Mouse (Mus musculus) heart, adult 2 months (tissue): ENCODE data around the gene Krtap1-3. TPM values are rescaled to one million over a fixed set of nuclear protein-coding genes. Genes with fewer than 3 reads are reported as not detected.

Source experiments
- DNase-seq, 2 experiments: peaks; one replicate each; pipeline ENCODE4 v3.0.0; 2021
- H3K27ac ChIP-seq: fragments of 200-600 bp; 2 replicates; pipeline ENCODE4 v1.8.1; 2022
- H3K27me3 ChIP-seq: fragments of 200-500 bp; 2 replicates; pipeline ENCODE4 v1.6.1; 2012; ENCODE audit warnings: mild to moderate bottlenecking, low read length, inconsistent platforms, mixed read lengths; ENCODE audit not compliant: control insufficient read depth, insufficient read depth
- H3K36me3 ChIP-seq: fragments of 200-500 bp; 2 replicates; pipeline ENCODE4 v1.6.1; 2012; ENCODE audit warnings: low read length, inconsistent platforms; ENCODE audit not compliant: control insufficient read depth, insufficient read depth
- H3K4me1 ChIP-seq: fragments of 200-500 bp; 2 replicates; pipeline ENCODE4 v1.6.1; 2011; ENCODE audit warnings: low read length; ENCODE audit not compliant: control insufficient read depth, insufficient read depth
- H3K4me3 ChIP-seq: fragments of 200-600 bp; 2 replicates; pipeline ENCODE4 v1.8.1; 2022
- H3K79me2 ChIP-seq: fragments of 200-500 bp; replicated peaks from 2 replicates; pipeline ENCODE4 v1.6.1; 2012; ENCODE audit warnings: mild to moderate bottlenecking, inconsistent platforms, low read length, moderate library complexity, mixed read lengths; ENCODE audit not compliant: control insufficient read depth, insufficient read depth
- H3K9ac ChIP-seq: fragments of 200-500 bp; 2 replicates; pipeline ENCODE4 v1.6.1; 2012; ENCODE audit warnings: low read depth, mild to moderate bottlenecking, control low read depth, inconsistent platforms, low read length, mixed read lengths
- CTCF ChIP-seq: fragments of 200-600 bp; IDR thresholded peaks from 2 replicates; pipeline ENCODE4 v1.8.1; 2022; ENCODE audit warnings: antibody characterized with exemption, mild to moderate bottlenecking, moderate library complexity
- EP300 ChIP-seq: fragments of 200-500 bp; IDR thresholded peaks from 2 replicates; pipeline ENCODE4 v1.6.1; 2011; ENCODE audit warnings: low read depth, low read length, control low read depth; ENCODE audit not compliant: insufficient read depth
- POLR2A ChIP-seq: fragments of 200-500 bp; IDR thresholded peaks from 2 replicates; pipeline ENCODE4 v1.6.1; 2011; ENCODE audit warnings: mild to moderate bottlenecking, low read depth, low read length, control low read depth; ENCODE audit not compliant: insufficient read depth
- WGBS: fragments of 180-500 bp; shearing (Covaris S2); methylation state at CpG from one replicate; pipeline ENCODE4 v1.1.7; 2018; 5-methylcytosine and 5-hydroxymethylcytosine counted together
- intact Hi-C: fragments of 180-260 bp; cut with DNase I; formaldehyde crosslinking; loops from one replicate; pipeline ENCODE4 v1.15.1; 2025
- long read RNA-seq: library from polyadenylated mRNA; stranded (forward); transcript quantifications from one replicate; pipeline ENCODE4 v2.0.0, GENCODE M21; 2021
- polyA plus RNA-seq: library from polyadenylated mRNA; depleted of rRNA; stranded (reverse); fragments of >200 nt; gene quantifications from 2 replicates; pipeline ENCODE4 v1.2.3, GENCODE M21; 2012; rRNA removed
- total RNA-seq, 2 experiments: library from RNA; stranded (reverse); gene quantifications; 2 replicates each; pipeline ENCODE4 v1.2.3; 2021

Krtap1-3 gene
- total RNA-seq: not detected
- polyA plus RNA-seq: not detected in 2 replicates
- long read RNA-seq: 0 reads

DNA sequence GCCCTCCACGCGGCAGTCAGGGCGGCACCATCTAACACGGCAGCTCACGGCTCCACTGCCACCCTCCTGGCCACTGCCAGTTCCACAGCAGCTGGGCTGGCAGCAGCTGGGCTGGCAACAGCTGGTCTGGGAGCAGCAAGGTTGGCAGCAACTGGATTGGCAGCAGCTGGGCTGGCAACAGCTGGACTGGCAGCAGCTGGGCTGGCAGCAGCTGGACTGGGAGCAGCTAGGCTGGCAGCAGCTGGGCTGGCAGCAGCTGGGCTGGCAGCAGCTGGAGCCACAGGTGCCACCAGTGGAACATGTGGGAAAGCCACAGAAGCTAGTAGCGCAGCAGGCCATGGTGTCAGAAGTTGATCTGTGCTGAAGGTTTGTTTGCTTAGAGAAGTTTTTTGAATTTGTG lies at the start of gene Krtap1-3:
Krtap1-3 (minus strand) TSS at position 359 of the 400 bp plus-strand sequence.
- no peak for DNase-seq

DNA sequence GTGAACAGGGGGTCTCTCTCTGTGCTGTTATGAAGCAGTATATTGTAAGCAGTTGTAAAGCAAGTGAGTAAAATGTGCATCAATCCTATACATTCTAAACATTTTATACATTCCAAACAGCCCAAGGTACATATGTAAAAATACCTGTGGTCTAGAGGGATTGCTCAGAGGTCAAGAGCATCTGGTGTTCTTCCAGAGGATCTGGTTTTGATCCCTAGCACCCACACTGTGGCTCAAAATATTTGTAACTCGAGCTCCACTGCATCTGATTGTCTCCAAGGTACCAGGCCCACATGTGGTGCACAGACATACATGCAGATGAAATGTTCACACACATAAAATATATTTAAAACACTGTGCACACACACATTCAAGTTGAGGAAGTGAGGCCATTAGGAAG lies 49.8 kb upstream of the Krtap1-3 start:
- intact Hi-C loops: no loop called here
- Histone ChIP-seq H3K27me3 (no peaks in the 10 kb centered on the region; the same call in 1 of the 2 replicates), H3K9ac (no peak overlapping the region), H3K27ac (no peak overlapping the region), H3K4me1 (no peaks in the 10 kb centered on the region), H3K36me3 (no peaks in the 10 kb centered on the region), H3K4me3 (no peak overlapping the region), H3K79me2 (no peaks in the 10 kb centered on the region)
- 7% methylated on average over 1 of the region's 1 CpGs for WGBS
- no peak for DNase-seq
- no peak for TF ChIP-seq CTCF
- TF ChIP-seq POLR2A: no peak
- no peak for TF ChIP-seq EP300

More for the DNA sequence above, at the start of gene Krtap1-3:
- intact Hi-C loops: no loop called here
- WGBS: 83% methylated on average over 6 of the region's 6 CpGs
- H3K4me1 ChIP-seq: no peaks in the 10 kb centered on the region
- H3K36me3 ChIP-seq: no peaks in the 10 kb centered on the region
- no peak within 1 kb of the TSS for H3K4me3 ChIP-seq
- no peaks in the 10 kb centered on the region for H3K79me2 ChIP-seq
- H3K27me3 ChIP-seq: no peaks in the 10 kb centered on the region
- TF ChIP-seq EP300 (no peak), POLR2A (no peak), CTCF (no peak)
- no peak within 1 kb of the TSS for H3K27ac ChIP-seq
- H3K9ac ChIP-seq: no peak within 1 kb of the TSS

DNA sequence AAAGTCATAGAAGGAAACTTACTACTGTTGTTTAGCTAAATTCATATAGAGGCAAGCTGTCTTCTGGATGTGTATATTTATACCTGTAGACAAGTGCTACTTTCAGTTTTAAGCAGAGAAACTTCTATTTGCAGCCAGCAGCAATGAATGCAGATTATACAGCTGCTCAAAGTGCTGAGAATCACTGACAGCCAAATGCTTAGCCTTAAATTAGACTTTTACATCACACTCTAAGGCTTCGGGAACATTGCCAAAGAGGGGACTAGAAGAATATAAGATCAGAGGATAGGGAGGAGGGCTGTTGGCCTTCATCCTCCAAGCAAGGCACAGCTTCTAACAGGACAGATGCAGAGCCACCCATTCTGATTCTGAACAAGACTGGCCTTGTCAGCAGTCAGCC lies 45.9 kb upstream of the Krtap1-3 start:
- 38% methylated on average over 1 of the region's 1 CpGs for WGBS
- DNase-seq: no peak
- no peaks in the 10 kb centered on the region for H3K36me3 ChIP-seq
- H3K4me3 ChIP-seq: no peak overlapping the region
- H3K79me2 ChIP-seq: no peaks in the 10 kb centered on the region
- TF ChIP-seq POLR2A (no peak), CTCF (no peak), EP300 (no peak)
- H3K27ac ChIP-seq: no peak overlapping the region
- H3K4me1 ChIP-seq: no peaks in the 10 kb centered on the region
- no peaks in the 10 kb centered on the region for H3K27me3 ChIP-seq
- intact Hi-C loops: no loop called here
- no peak overlapping the region for H3K9ac ChIP-seq

DNA sequence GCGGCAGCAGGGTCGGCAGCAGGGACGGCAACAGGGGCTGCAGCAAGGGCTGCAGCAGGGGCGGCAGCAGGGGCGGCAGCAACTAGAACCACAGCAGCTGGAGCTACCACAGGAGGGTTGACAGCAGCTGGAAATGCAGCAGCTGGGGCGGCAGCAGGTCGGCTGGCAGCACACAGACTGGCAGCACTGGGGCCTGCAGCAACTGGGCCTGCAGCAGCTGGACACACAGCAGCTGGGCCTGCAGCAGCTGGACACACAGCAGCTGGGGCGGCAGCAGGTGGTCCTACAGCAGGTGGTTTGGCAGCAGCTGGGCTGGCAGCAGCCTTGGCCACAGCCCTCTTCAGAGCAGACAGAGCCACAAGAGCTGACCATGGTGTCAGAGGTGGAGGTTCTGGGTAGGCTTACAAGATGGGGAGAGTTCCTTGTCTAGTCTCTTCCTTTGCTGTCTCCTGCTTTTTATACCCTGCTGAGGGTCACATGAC lies 43.6 kb upstream of the Krtap1-3 start, which contains the start of gene Krtap4-2:
Krtap4-2 (minus strand) TSS at position 432 of the 482 bp plus-strand sequence.
- no peak within 1 kb of the TSS for H3K9ac ChIP-seq
- intact Hi-C loops: no loop called here
- no peaks in the 10 kb centered on the region; the same call in 1 of the 2 replicates for H3K27me3 ChIP-seq
- TF ChIP-seq CTCF (no peak), POLR2A (no peak), EP300 (no peak)
- no peaks in the 10 kb centered on the region for H3K79me2 ChIP-seq
- no peak for DNase-seq
- no peak within 1 kb of the TSS for H3K27ac ChIP-seq
- H3K36me3 ChIP-seq: no peaks in the 10 kb centered on the region
- WGBS: 49% methylated on average over 8 of the region's 8 CpGs
- no peaks in the 10 kb centered on the region for H3K4me1 ChIP-seq
- H3K4me3 ChIP-seq: no peak within 1 kb of the TSS

GRCm38 (mm10) chr11:99633293-99633692 lies 42.2 kb upstream of the Krtap1-3 start:
- no peaks in the 10 kb centered on the region for H3K36me3 ChIP-seq
- TF ChIP-seq EP300 (no peak), POLR2A (no peak), CTCF (no peak)
- H3K79me2 ChIP-seq: no peaks in the 10 kb centered on the region
- no peak overlapping the region for H3K27ac ChIP-seq
- intact Hi-C loops: no loop called here
- no peak overlapping the region for H3K9ac ChIP-seq
- WGBS: 68% methylated on average over 2 of the region's 2 CpGs
- no peak for DNase-seq
- no peaks in the 10 kb centered on the region; the same call in 1 of the 2 replicates for H3K27me3 ChIP-seq
- no peak overlapping the region for H3K4me3 ChIP-seq
- H3K4me1 ChIP-seq: no peaks in the 10 kb centered on the region

DNA sequence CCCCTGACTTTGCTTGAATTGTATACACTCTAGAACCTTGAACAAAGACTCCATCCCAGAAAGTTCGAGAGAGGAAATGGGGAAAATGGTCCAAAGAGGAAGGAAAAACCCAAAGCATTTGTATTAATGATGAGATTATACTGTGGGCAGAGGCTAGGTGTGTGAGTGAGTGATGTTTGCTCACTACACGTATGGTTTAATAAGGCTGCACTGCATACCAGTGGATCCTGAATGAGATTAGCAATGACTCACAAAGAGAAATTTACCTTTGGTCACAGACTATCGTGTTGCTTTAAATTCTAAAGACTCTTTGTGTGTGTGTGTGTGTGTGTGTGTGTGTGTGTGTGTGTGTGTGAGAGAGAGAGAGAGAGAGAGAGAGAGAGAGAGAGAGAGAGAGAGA lies 39.8 kb upstream of the Krtap1-3 start:
- no peaks in the 10 kb centered on the region; the same call in 1 of the 2 replicates for H3K27me3 ChIP-seq
- H3K79me2 ChIP-seq: no peaks in the 10 kb centered on the region
- H3K36me3 ChIP-seq: no peaks in the 10 kb centered on the region
- H3K4me1 ChIP-seq: no peaks in the 10 kb centered on the region
- no peak overlapping the region for H3K27ac ChIP-seq
- H3K9ac ChIP-seq: no peak overlapping the region
- WGBS: 52% methylated on average over 3 of the region's 3 CpGs
- no peak for TF ChIP-seq CTCF
- no peak for TF ChIP-seq EP300
- no peak for TF ChIP-seq POLR2A
- intact Hi-C loops: no loop called here
- H3K4me3 ChIP-seq: no peak overlapping the region
- no peak for DNase-seq
